Mouse (Mus musculus) midbrain, embryonic 14.5 days (tissue): ENCODE measurements at regions not wholly inside any gene's neighbourhood (a gene's known extent, or its start where the extent isn't known, plus 50 kb on each side); places are given as distances from the start of the nearest gene placed in this dataset.
A peak's percentile ranks its signal among the peaks of the same experiment; 100 is the strongest.

Experiments
- ATAC-seq: fragments of 200-750 bp; cut with Nextera tagmentation; 2 replicates; pipeline ENCODE4 v1.8.0; 2017; ENCODE audit warnings: moderate number of reproducible peaks, moderate library complexity; ENCODE audit not compliant: low FRiP score, low TSS enrichment
- DNase-seq: peaks from one replicate; pipeline ENCODE4 v3.0.0-alpha.2; 2015
- H3K27ac ChIP-seq: fragments of 300-500 bp; sonication (generic); replicated peaks from 2 replicates; pipeline ENCODE4 v1.5.1; 2014; ENCODE audit warnings: mild to moderate bottlenecking, low read depth, low read length, moderate library complexity
- H3K27me3 ChIP-seq: fragments of 300-500 bp; sonication (generic); 2 replicates; pipeline ENCODE4 v1.6.1; 2014; ENCODE audit warnings: low read length, control low read depth, mixed read lengths; ENCODE audit not compliant: control insufficient read depth, insufficient read depth
- H3K36me3 ChIP-seq: fragments of 300-500 bp; sonication (generic); 2 replicates; pipeline ENCODE4 v1.6.1; 2014; ENCODE audit warnings: low read length, control low read depth; ENCODE audit not compliant: control insufficient read depth, insufficient read depth
- H3K4me1 ChIP-seq: fragments of 300-500 bp; sonication (generic); 2 replicates; pipeline ENCODE4 v1.6.1; 2014; ENCODE audit warnings: mild to moderate bottlenecking, antibody characterized with exemption, low read length, control low read depth; ENCODE audit not compliant: control insufficient read depth, insufficient read depth
- H3K4me2 ChIP-seq: fragments of 300-500 bp; sonication (generic); 2 replicates; pipeline ENCODE4 v1.6.1; 2014; ENCODE audit warnings: mild to moderate bottlenecking, low read length, moderate library complexity
- H3K4me3 ChIP-seq: fragments of 300-500 bp; sonication (generic); replicated peaks from 2 replicates; pipeline ENCODE4 v1.5.1; 2014; ENCODE audit warnings: low read depth, low read length
- H3K9ac ChIP-seq: fragments of 300-500 bp; sonication (generic); replicated peaks from 2 replicates; pipeline ENCODE4 v1.6.1; 2014; ENCODE audit warnings: mild to moderate bottlenecking, low read length, moderate library complexity
- H3K9me3 ChIP-seq: fragments of 300-500 bp; sonication (generic); 2 replicates; pipeline ENCODE4 v1.6.1; 2016; ENCODE audit warnings: low read length, control low read depth, mixed read lengths; ENCODE audit not compliant: control insufficient read depth
- WGBS: fragments of 180-500 bp; shearing (Covaris S2); extraction: QIAGEN DNeasy Blood & Tissue Kit; methylation state at CpG from one replicate; pipeline ENCODE4 v1.1.7; 2014; 5-methylcytosine and 5-hydroxymethylcytosine counted together

- Histone ChIP-seq H3K36me3 (no peaks in the 10 kb centered on the region), H3K27me3 (no peaks in the 10 kb centered on the region), H3K9me3 (no peaks in the 10 kb centered on the region), H3K4me3 (no peak overlapping the region), H3K9ac (no peak overlapping the region), H3K4me2 (no peak overlapping the region), H3K4me1 (0 out of 2 replicates have a peak, but pooled peaks cover 2% of the 10 kb centered on the region), H3K27ac (no peak overlapping the region)
- DNase-seq (peak; percentile 86), ATAC-seq (peak; percentile 55)
- WGBS = 30% methylated on average over 15 of the region's 15 CpGs
These were observed 50.5 kb upstream of the Cdh5 start for GRCm38 (mm10) chr8:104050694-104051539.

GRCm38 (mm10) chr8:104051540-104051882 lies 49.9 kb upstream of the Cdh5 start:
- 62% methylated on average over 5 of the region's 5 CpGs for WGBS
- Histone ChIP-seq H3K27me3 (no peaks in the 10 kb centered on the region), H3K27ac (no peak overlapping the region), H3K4me2 (no peak overlapping the region), H3K4me3 (no peak overlapping the region), H3K36me3 (no peaks in the 10 kb centered on the region), H3K9ac (no peak overlapping the region), H3K4me1 (0 out of 2 replicates have a peak, but pooled peaks cover 2% of the 10 kb centered on the region), H3K9me3 (no peaks in the 10 kb centered on the region)
- no peak for ATAC-seq
- DNase-seq = no peak
